ENCODE assay signal across 8 mouse cellular contexts in the genomic region with DNA sequence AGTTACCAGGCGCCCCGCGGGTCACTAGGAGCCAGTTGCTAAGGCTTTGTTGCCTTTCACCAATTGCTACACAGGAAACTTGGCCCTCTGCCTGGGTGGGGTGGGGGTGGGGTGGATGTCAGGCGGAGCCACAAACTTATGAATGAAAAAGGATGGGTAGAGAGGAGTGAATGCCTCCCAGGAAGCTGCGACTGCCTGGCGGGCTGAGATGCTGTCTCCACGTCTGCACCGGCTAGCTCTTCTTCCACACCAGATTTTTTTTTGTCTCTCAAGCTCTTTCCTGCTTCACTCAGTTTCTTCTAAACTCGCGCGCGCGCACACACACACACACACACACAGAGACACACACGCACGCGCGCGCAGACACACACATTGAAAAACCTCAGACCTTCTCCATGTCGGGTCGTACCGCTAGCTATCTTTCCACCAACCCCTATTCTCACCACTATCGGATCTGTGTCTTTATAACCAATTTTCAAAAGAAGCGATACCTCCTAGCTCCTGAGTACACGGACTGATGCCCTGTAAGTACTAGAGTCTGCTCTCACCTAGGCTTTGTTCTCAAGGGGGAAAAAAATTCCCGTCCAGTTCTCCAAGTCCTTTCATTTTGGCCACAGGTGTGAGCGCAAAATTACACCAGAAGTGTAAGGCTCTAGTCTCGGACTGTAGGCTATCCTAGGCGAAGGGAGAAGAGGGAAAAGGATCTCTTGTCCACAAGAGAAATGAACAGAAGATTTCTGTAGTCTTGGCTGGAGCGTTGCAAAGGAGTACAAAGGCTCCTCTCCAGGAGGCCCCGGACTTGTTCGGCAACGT. TPM values are rescaled to one million over a fixed set of nuclear protein-coding genes. Genes with fewer than 3 reads are reported as not detected.
DNase-seq lines count a peak whose midpoint lies in the region; ATAC-seq and TF ChIP-seq lines count a peak whose summit lies in the region.

No protein-coding gene starts in this region.

- no peaks in the 10 kb centered on the region for H3K79me2 ChIP-seq in C2C12 (ENCODE audit: control insufficient read depth, insufficient read depth)

- DNase-seq in heart, adult 18-20 months: no peak
- DNase-seq in brain, embryonic 14.5 days (ENCODE audit: low read depth): no peak
- DNase-seq in hindbrain, embryonic 10.5 days (ENCODE audit: low spot score): no peak
- peak; percentile 30 for DNase-seq in lung, postnatal 36 days
- DNase-seq in left cerebral cortex, adult 18-20 months (ENCODE audit: low spot score in 2 of 2): no peak
- no peak for DNase-seq in gastrocnemius, postnatal 4 days (ENCODE audit: low spot score in 2 of 2)

- no peaks in the 10 kb centered on the region for H3K79me3 ChIP-seq in C2C12 (ENCODE audit: low read depth)

- peak overlapping the region; percentile 78 for H3K4me2 ChIP-seq in heart, embryonic 12.5 days

- peak overlapping the region; percentile 80 for H3K4me3 ChIP-seq in heart, embryonic 12.5 days
- H3K4me3 ChIP-seq in C2C12 (ENCODE audit: insufficient read depth, poor library complexity, severe bottlenecking): peak overlapping the region; percentile 68
- peak overlapping the region; percentile 98 for H3K4me3 ChIP-seq in hindbrain, embryonic 10.5 days

- H3K36me3 ChIP-seq in heart, embryonic 12.5 days: peaks cover 8% of the 10 kb centered on the region; the same call in 1 of the 2 replicates
- H3K36me3 ChIP-seq in C2C12 (ENCODE audit: control insufficient read depth, insufficient read depth): no peaks in the 10 kb centered on the region
- H3K36me3 ChIP-seq in hindbrain, embryonic 10.5 days: peaks cover 13% of the 10 kb centered on the region

- H3ac ChIP-seq in C2C12 (ENCODE audit: control insufficient read depth, insufficient read length, low read depth): peak overlapping the region; percentile 38

- TF ChIP-seq POLR2A in brain, embryonic 14.5 days (IDR thresholded peaks at IDR 0.05; ENCODE audit: borderline replicate concordance, extremely low read depth, insufficient read depth, insufficient read length, poor library complexity, severe bottlenecking): peak; percentile 43; the same call in 1 of the 2 replicates

- under 1% methylated on average over 32 of the region's 32 CpGs for WGBS in heart, embryonic 12.5 days
- WGBS in hindbrain, embryonic 10.5 days: 0% methylated on average over 32 of the region's 32 CpGs

- H3K9ac ChIP-seq in heart, embryonic 12.5 days: peak overlapping the region; percentile 84

- peaks cover 16% of the 10 kb centered on the region for H3K4me1 ChIP-seq in heart, embryonic 12.5 days (replicated peaks)
- peaks cover 33% of the 10 kb centered on the region for H3K4me1 ChIP-seq in hindbrain, embryonic 10.5 days (replicated peaks)

- no peaks in the 10 kb centered on the region for H3K27me3 ChIP-seq in heart, embryonic 12.5 days (replicated peaks)
- no peaks in the 10 kb centered on the region for H3K27me3 ChIP-seq in C2C12 (ENCODE audit: control insufficient read depth, insufficient read depth, insufficient read length)
- no peaks in the 10 kb centered on the region for H3K27me3 ChIP-seq in hindbrain, embryonic 10.5 days (ENCODE audit: insufficient read depth, poor library complexity, severe bottlenecking)

- H3K27ac ChIP-seq in heart, embryonic 12.5 days (ENCODE audit: poor library complexity, severe bottlenecking): peak overlapping the region; percentile 88
- peak overlapping the region; percentile 98 for H3K27ac ChIP-seq in hindbrain, embryonic 10.5 days

- ATAC-seq in heart, embryonic 12.5 days (ENCODE audit: insufficient number of reproducible peaks, low FRiP score): no peak; the same call in 1 of the 2 replicates

- TF ChIP-seq CTCF in C2C12 (IDR thresholded peaks at IDR 0.05; ENCODE audit: control insufficient read depth, insufficient read depth, insufficient read length): no peak
- TF ChIP-seq CTCF in brain, embryonic 14.5 days (IDR thresholded peaks at IDR 0.05; ENCODE audit: borderline replicate concordance, extremely low read depth, insufficient read depth, insufficient read length): no peak

- H3K9me3 ChIP-seq in heart, embryonic 12.5 days (replicated peaks): no peaks in the 10 kb centered on the region
- H3K9me3 ChIP-seq in hindbrain, embryonic 10.5 days: no peaks in the 10 kb centered on the region

TF ChIP-seq in C2C12, 6 proteins besides CTCF, POLR2A, EP300 and RAD21:
- TF ChIP-seq MYOD1 (IDR thresholded peaks at IDR 0.05; ENCODE audit: control insufficient read depth, insufficient read length, low read depth) (no peak), CEBPB (IDR thresholded peaks at IDR 0.05; ENCODE audit: low read depth) (no peak), MAX (IDR thresholded peaks at IDR 0.05) (no peak), FOSL1 (IDR thresholded peaks at IDR 0.05; ENCODE audit: insufficient read depth, low read length, poor library complexity, severe bottlenecking) (no peak), MYOG (IDR thresholded peaks at IDR 0.05; ENCODE audit: control insufficient read depth, extremely low read depth, insufficient read length) (no peak), USF1 (IDR thresholded peaks at IDR 0.05; ENCODE audit: low read depth) (no peak)

RNA-seq across cellular contexts. Expression of a gene that starts 0.5 kb away (rescaled TPM):
- 6.3 and 7.8 TPM in 2 replicates for polyA plus RNA-seq in heart, embryonic 12.5 days (2016; fragmentation: Nextera tagmentation; extraction: Ambion mirVana)
- 1 to 10 TPM; 2.6 to 3.9 TPM for total RNA-seq in heart, adult 18-20 months (2021)
- 1.1 TPM for polyA plus RNA-seq in C2C12 (2012; fragmentation: generic; extraction: Trizol)
- polyA plus RNA-seq in brain, embryonic 14.5 days (2012; rRNA removed): 6.5 and 8.5 TPM in 2 replicates
- 14.4 and 18.8 TPM in 2 replicates for polyA plus RNA-seq in hindbrain, embryonic 10.5 days (2016; fragmentation: Nextera tagmentation; extraction: Ambion mirVana)
- 1 to 10 TPM; 3.4 to 3.6 TPM for total RNA-seq in left cerebral cortex, adult 18-20 months (2021)
- 10 to 100 TPM; 11.8 to 15.8 TPM for total RNA-seq in gastrocnemius, postnatal 4 days (2021)
